Mouse (Mus musculus) lung, postnatal 0 days (tissue): Measurements from ENCODE around the gene Srebf1.

Experiments used
- CTCF ChIP-seq: IDR thresholded peaks from 2 replicates; pipeline ENCODE4 v1.5.1; 2016; ENCODE audit warnings: antibody characterized with exemption, mild to moderate bottlenecking
- EP300 ChIP-seq: IDR thresholded peaks from 2 replicates; pipeline ENCODE4 v1.6.1; 2016; ENCODE audit warnings: antibody characterized with exemption, mild to moderate bottlenecking, control low read depth

GRCm38 (mm10) chr11:60255181-60255580, 32.8 kb upstream of the Srebf1 start:
- TF ChIP-seq CTCF: no peak
- TF ChIP-seq EP300: no peak
